Mouse (Mus musculus): Measurements from ENCODE around the gene Zfp683. TPM values are rescaled to one million over a fixed set of nuclear protein-coding genes. Genes with fewer than 3 reads are reported as not detected.
A peak's percentile ranks its signal among the peaks of the same experiment; 100 is the strongest.

Gene Zfp683
- polyA plus RNA-seq, 1 experiment from 2014 or later = not detected

- Histone ChIP-seq H3K27me3 (ENCODE audit: control insufficient read depth, insufficient read depth, low read length) (no peaks in the 10 kb centered on the region), H3K4me1 (ENCODE audit: control insufficient read depth, insufficient read depth, low read length) (no peaks in the 10 kb centered on the region), H3K4me2 (replicated peaks; ENCODE audit: low read depth, low read length) (no peak overlapping the region), H3K27ac (ENCODE audit: low read length) (no peak overlapping the region), H3K9ac (replicated peaks; ENCODE audit: low read depth, low read length) (no peak overlapping the region), H3K36me3 (ENCODE audit: control insufficient read depth, insufficient read depth, low read length) (no peaks in the 10 kb centered on the region), H3K4me3 (ENCODE audit: low read depth, low read length) (no peak overlapping the region), H3K9me3 (ENCODE audit: control insufficient read depth, low read depth, low read length) (no peaks in the 10 kb centered on the region)
- no peak for ATAC-seq (ENCODE audit: insufficient number of reproducible peaks, insufficient read depth, low FRiP score, low read depth)
- 61% methylated on average over 18 of the region's 18 CpGs for WGBS
These were observed 7.7 kb downstream of the Zfp683 start for GRCm38 (mm10) chr4:134061166-134061830.

- ATAC-seq (ENCODE audit: insufficient number of reproducible peaks, insufficient read depth, low FRiP score, low read depth) = peak; percentile 82
- Histone ChIP-seq H3K27ac (ENCODE audit: low read length) (no peak overlapping the region), H3K4me1 (ENCODE audit: control insufficient read depth, insufficient read depth, low read length) (no peaks in the 10 kb centered on the region), H3K9me3 (ENCODE audit: control insufficient read depth, low read depth, low read length) (no peaks in the 10 kb centered on the region), H3K9ac (replicated peaks; ENCODE audit: low read depth, low read length) (no peak overlapping the region), H3K4me3 (ENCODE audit: low read depth, low read length) (no peak overlapping the region), H3K4me2 (replicated peaks; ENCODE audit: low read depth, low read length) (no peak overlapping the region), H3K27me3 (ENCODE audit: control insufficient read depth, insufficient read depth, low read length) (no peaks in the 10 kb centered on the region), H3K36me3 (ENCODE audit: control insufficient read depth, insufficient read depth, low read length) (no peaks in the 10 kb centered on the region)
- 33% methylated on average over 8 of the region's 8 CpGs for WGBS
These were observed 8.4 kb downstream of the Zfp683 start for GRCm38 (mm10) chr4:134061944-134062446.

- H3K27me3 ChIP-seq (ENCODE audit: control insufficient read depth, insufficient read depth, low read length) = no peaks in the 10 kb centered on the region
- no peaks in the 10 kb centered on the region for H3K36me3 ChIP-seq (ENCODE audit: control insufficient read depth, insufficient read depth, low read length)
- H3K27ac ChIP-seq (ENCODE audit: low read length) = no peak overlapping the region
- H3K9me3 ChIP-seq (ENCODE audit: control insufficient read depth, low read depth, low read length) = no peaks in the 10 kb centered on the region
- no peak overlapping the region for H3K4me2 ChIP-seq (replicated peaks; ENCODE audit: low read depth, low read length)
- H3K4me3 ChIP-seq (ENCODE audit: low read depth, low read length) = no peak overlapping the region
- WGBS = 60% methylated on average over 8 of the region's 8 CpGs
- no peaks in the 10 kb centered on the region for H3K4me1 ChIP-seq (ENCODE audit: control insufficient read depth, insufficient read depth, low read length)
- no peak overlapping the region for H3K9ac ChIP-seq (replicated peaks; ENCODE audit: low read depth, low read length)
- no peak for ATAC-seq (ENCODE audit: insufficient number of reproducible peaks, insufficient read depth, low FRiP score, low read depth)
These were observed 8.9 kb downstream of the Zfp683 start for GRCm38 (mm10) chr4:134062561-134062960.

GRCm38 (mm10) chr4:134065431-134066004 lies 11.9 kb downstream of the Zfp683 start:
- Histone ChIP-seq H3K27me3 (ENCODE audit: control insufficient read depth, insufficient read depth, low read length) (no peaks in the 10 kb centered on the region), H3K4me1 (ENCODE audit: control insufficient read depth, insufficient read depth, low read length) (no peaks in the 10 kb centered on the region), H3K27ac (ENCODE audit: low read length) (no peak overlapping the region), H3K9ac (replicated peaks; ENCODE audit: low read depth, low read length) (no peak overlapping the region), H3K4me3 (ENCODE audit: low read depth, low read length) (no peak overlapping the region), H3K9me3 (ENCODE audit: control insufficient read depth, low read depth, low read length) (no peaks in the 10 kb centered on the region), H3K4me2 (replicated peaks; ENCODE audit: low read depth, low read length) (peak overlapping the region; percentile 22; the same call in 1 of the 2 replicates), H3K36me3 (ENCODE audit: control insufficient read depth, insufficient read depth, low read length) (no peaks in the 10 kb centered on the region)
- WGBS = 18% methylated on average over 23 of the region's 23 CpGs
- no peak for ATAC-seq (ENCODE audit: insufficient number of reproducible peaks, insufficient read depth, low FRiP score, low read depth)

GRCm38 (mm10) chr4:134067383-134067782 lies 13.7 kb downstream of the Zfp683 start:
- no peak overlapping the region for H3K4me3 ChIP-seq (ENCODE audit: low read depth, low read length)
- no peaks in the 10 kb centered on the region for H3K27me3 ChIP-seq (ENCODE audit: control insufficient read depth, insufficient read depth, low read length)
- H3K4me1 ChIP-seq (ENCODE audit: control insufficient read depth, insufficient read depth, low read length) = no peaks in the 10 kb centered on the region
- H3K36me3 ChIP-seq (ENCODE audit: control insufficient read depth, insufficient read depth, low read length) = no peaks in the 10 kb centered on the region
- 79% methylated on average over 8 of the region's 8 CpGs for WGBS
- no peaks in the 10 kb centered on the region for H3K9me3 ChIP-seq (ENCODE audit: control insufficient read depth, low read depth, low read length)
- no peak overlapping the region for H3K27ac ChIP-seq (ENCODE audit: low read length)
- H3K4me2 ChIP-seq (replicated peaks; ENCODE audit: low read depth, low read length) = no peak overlapping the region
- H3K9ac ChIP-seq (replicated peaks; ENCODE audit: low read depth, low read length) = no peak overlapping the region
- ATAC-seq (ENCODE audit: insufficient number of reproducible peaks, insufficient read depth, low FRiP score, low read depth) = 0 out of 2 replicates have a peak, but pooled peaks have one; percentile 43

- Histone ChIP-seq H3K4me1 (ENCODE audit: control insufficient read depth, insufficient read depth, low read length) (no peaks in the 10 kb centered on the region), H3K4me2 (replicated peaks; ENCODE audit: low read depth, low read length) (no peak overlapping the region), H3K9ac (replicated peaks; ENCODE audit: low read depth, low read length) (no peak overlapping the region), H3K9me3 (ENCODE audit: control insufficient read depth, low read depth, low read length) (no peaks in the 10 kb centered on the region), H3K27ac (ENCODE audit: low read length) (no peak overlapping the region), H3K27me3 (ENCODE audit: control insufficient read depth, insufficient read depth, low read length) (no peaks in the 10 kb centered on the region), H3K36me3 (ENCODE audit: control insufficient read depth, insufficient read depth, low read length) (no peaks in the 10 kb centered on the region), H3K4me3 (ENCODE audit: low read depth, low read length) (no peak overlapping the region)
- 80% methylated on average over 7 of the region's 7 CpGs for WGBS
- peak; percentile 53; the same call in 1 of the 2 replicates for ATAC-seq (ENCODE audit: insufficient number of reproducible peaks, insufficient read depth, low FRiP score, low read depth)
These were observed 14.4 kb downstream of the Zfp683 start for GRCm38 (mm10) chr4:134067833-134068544.

- Histone ChIP-seq H3K4me2 (replicated peaks; ENCODE audit: low read depth, low read length) (no peak overlapping the region), H3K9me3 (ENCODE audit: control insufficient read depth, low read depth, low read length) (no peaks in the 10 kb centered on the region), H3K36me3 (ENCODE audit: control insufficient read depth, insufficient read depth, low read length) (no peaks in the 10 kb centered on the region), H3K9ac (replicated peaks; ENCODE audit: low read depth, low read length) (no peak overlapping the region), H3K4me1 (ENCODE audit: control insufficient read depth, insufficient read depth, low read length) (no peaks in the 10 kb centered on the region), H3K27ac (ENCODE audit: low read length) (no peak overlapping the region), H3K4me3 (ENCODE audit: low read depth, low read length) (no peak overlapping the region), H3K27me3 (ENCODE audit: control insufficient read depth, insufficient read depth, low read length) (no peaks in the 10 kb centered on the region)
- no peak for ATAC-seq (ENCODE audit: insufficient number of reproducible peaks, insufficient read depth, low FRiP score, low read depth)
- WGBS = 86% methylated on average over 4 of the region's 4 CpGs
These were observed 15.3 kb downstream of the Zfp683 start for GRCm38 (mm10) chr4:134068793-134069580.

GRCm38 (mm10) chr4:134078694-134079093 lies 25.1 kb downstream of the Zfp683 start:
- Histone ChIP-seq H3K36me3 (ENCODE audit: control insufficient read depth, insufficient read depth, low read length) (no peaks in the 10 kb centered on the region), H3K4me3 (ENCODE audit: low read depth, low read length) (no peak overlapping the region), H3K4me2 (replicated peaks; ENCODE audit: low read depth, low read length) (no peak overlapping the region), H3K9ac (replicated peaks; ENCODE audit: low read depth, low read length) (no peak overlapping the region), H3K9me3 (ENCODE audit: control insufficient read depth, low read depth, low read length) (no peaks in the 10 kb centered on the region), H3K27ac (ENCODE audit: low read length) (no peak overlapping the region), H3K4me1 (ENCODE audit: control insufficient read depth, insufficient read depth, low read length) (0 out of 2 replicates have a peak, but pooled peaks cover 7% of the 10 kb centered on the region), H3K27me3 (ENCODE audit: control insufficient read depth, insufficient read depth, low read length) (no peaks in the 10 kb centered on the region)
- WGBS = 20% methylated on average over 3 of the region's 3 CpGs
- no peak for ATAC-seq (ENCODE audit: insufficient number of reproducible peaks, insufficient read depth, low FRiP score, low read depth)

Measured in stomach, embryonic 14.5 days (tissue).